Mouse (Mus musculus): Measurements from ENCODE around the gene Mamdc2. TPM values are rescaled to one million over a fixed set of nuclear protein-coding genes. Genes with fewer than 3 reads are reported as not detected.

The Mamdc2 gene
- polyA plus RNA-seq, 1 experiment from 2014 or later = 2.7 TPM

- H3K4me2 ChIP-seq (ENCODE audit: low read length) = no peak overlapping the region
- ATAC-seq (replicated peaks; ENCODE audit: low FRiP score, low read depth) = no peak
- H3K27ac ChIP-seq = no peak overlapping the region
- no peaks in the 10 kb centered on the region for H3K4me1 ChIP-seq (replicated peaks; ENCODE audit: insufficient read depth, low read length)
- no peak overlapping the region for H3K9ac ChIP-seq (ENCODE audit: low read depth, low read length)
- peak; percentile 68 for TF ChIP-seq CTCF (IDR thresholded peaks at IDR 0.05; ENCODE audit: low read depth)
- no peak overlapping the region for H3K4me3 ChIP-seq (replicated peaks; ENCODE audit: low read depth, low read length)
- H3K27me3 ChIP-seq (ENCODE audit: insufficient read depth, low read length) = no peaks in the 10 kb centered on the region
- no peaks in the 10 kb centered on the region for H3K9me3 ChIP-seq (replicated peaks; ENCODE audit: low read length)
- no peaks in the 10 kb centered on the region for H3K36me3 ChIP-seq (ENCODE audit: insufficient read depth, low read length)
- WGBS = 23% methylated on average over 10 of the region's 10 CpGs
- peak; percentile 49 for DNase-seq (ENCODE audit: low spot score)
These were observed 30.8 kb upstream of the Mamdc2 start for GRCm38 (mm10) chr19:23478895-23479596.

- Histone ChIP-seq H3K4me3 (replicated peaks; ENCODE audit: low read depth, low read length) (no peak overlapping the region), H3K9ac (ENCODE audit: low read depth, low read length) (no peak overlapping the region), H3K36me3 (ENCODE audit: insufficient read depth, low read length) (no peaks in the 10 kb centered on the region), H3K27ac (no peak overlapping the region), H3K27me3 (ENCODE audit: insufficient read depth, low read length) (no peaks in the 10 kb centered on the region), H3K4me1 (replicated peaks; ENCODE audit: insufficient read depth, low read length) (no peaks in the 10 kb centered on the region), H3K4me2 (ENCODE audit: low read length) (no peak overlapping the region), H3K9me3 (replicated peaks; ENCODE audit: low read length) (no peaks in the 10 kb centered on the region)
- DNase-seq (ENCODE audit: low spot score) = no peak
- no peak for TF ChIP-seq CTCF (IDR thresholded peaks at IDR 0.05; ENCODE audit: low read depth)
- ATAC-seq (replicated peaks; ENCODE audit: low FRiP score, low read depth) = no peak
- 62% methylated on average over 6 of the region's 6 CpGs for WGBS
These were observed 29.6 kb upstream of the Mamdc2 start for GRCm38 (mm10) chr19:23477826-23478225.

- no peaks in the 10 kb centered on the region for H3K4me1 ChIP-seq (replicated peaks; ENCODE audit: insufficient read depth, low read length)
- no peak overlapping the region for H3K4me3 ChIP-seq (replicated peaks; ENCODE audit: low read depth, low read length)
- H3K9me3 ChIP-seq (replicated peaks; ENCODE audit: low read length) = no peaks in the 10 kb centered on the region
- no peak for TF ChIP-seq CTCF (IDR thresholded peaks at IDR 0.05; ENCODE audit: low read depth)
- no peaks in the 10 kb centered on the region for H3K27me3 ChIP-seq (ENCODE audit: insufficient read depth, low read length)
- WGBS = 13% methylated on average over 1 of the region's 1 CpGs
- no peak overlapping the region for H3K9ac ChIP-seq (ENCODE audit: low read depth, low read length)
- H3K27ac ChIP-seq = no peak overlapping the region
- DNase-seq (ENCODE audit: low spot score) (no peak), ATAC-seq (replicated peaks; ENCODE audit: low FRiP score, low read depth) (no peak)
- no peaks in the 10 kb centered on the region for H3K36me3 ChIP-seq (ENCODE audit: insufficient read depth, low read length)
- no peak overlapping the region for H3K4me2 ChIP-seq (ENCODE audit: low read length)
These were observed 19.6 kb upstream of the Mamdc2 start for GRCm38 (mm10) chr19:23467866-23468265.

GRCm38 (mm10) chr19:23467011-23467410 lies 18.8 kb upstream of the Mamdc2 start:
- Histone ChIP-seq H3K27me3 (ENCODE audit: insufficient read depth, low read length) (no peaks in the 10 kb centered on the region), H3K27ac (no peak overlapping the region), H3K4me3 (replicated peaks; ENCODE audit: low read depth, low read length) (no peak overlapping the region), H3K4me2 (ENCODE audit: low read length) (no peak overlapping the region), H3K36me3 (ENCODE audit: insufficient read depth, low read length) (no peaks in the 10 kb centered on the region), H3K9ac (ENCODE audit: low read depth, low read length) (no peak overlapping the region), H3K4me1 (replicated peaks; ENCODE audit: insufficient read depth, low read length) (no peaks in the 10 kb centered on the region), H3K9me3 (replicated peaks; ENCODE audit: low read length) (no peaks in the 10 kb centered on the region)
- TF ChIP-seq CTCF (IDR thresholded peaks at IDR 0.05; ENCODE audit: low read depth) = no peak
- DNase-seq (ENCODE audit: low spot score) (no peak), ATAC-seq (replicated peaks; ENCODE audit: low FRiP score, low read depth) (no peak)
- 88% methylated on average over 2 of the region's 2 CpGs for WGBS

- Histone ChIP-seq H3K4me3 (replicated peaks; ENCODE audit: low read depth, low read length) (no peak overlapping the region), H3K36me3 (ENCODE audit: insufficient read depth, low read length) (no peaks in the 10 kb centered on the region), H3K27ac (no peak overlapping the region), H3K4me2 (ENCODE audit: low read length) (no peak overlapping the region), H3K9me3 (replicated peaks; ENCODE audit: low read length) (no peaks in the 10 kb centered on the region), H3K27me3 (ENCODE audit: insufficient read depth, low read length) (no peaks in the 10 kb centered on the region), H3K9ac (ENCODE audit: low read depth, low read length) (no peak overlapping the region), H3K4me1 (replicated peaks; ENCODE audit: insufficient read depth, low read length) (no peaks in the 10 kb centered on the region)
- no peak for TF ChIP-seq CTCF (IDR thresholded peaks at IDR 0.05; ENCODE audit: low read depth)
- WGBS = 24% methylated on average over 4 of the region's 4 CpGs
- no peak for ATAC-seq (replicated peaks; ENCODE audit: low FRiP score, low read depth)
- DNase-seq (ENCODE audit: low spot score) = no peak
These were observed 9.2 kb upstream of the Mamdc2 start for GRCm38 (mm10) chr19:23457492-23457891.

- 69% methylated on average over 4 of the region's 4 CpGs for WGBS
- no peak for ATAC-seq (replicated peaks; ENCODE audit: low FRiP score, low read depth)
These were observed 3.1 kb upstream of the Mamdc2 start for GRCm38 (mm10) chr19:23451361-23451760.

More at GRCm38 (mm10) chr19:23451361-23451760, 3.1 kb upstream of the Mamdc2 start:
- H3K27me3 ChIP-seq (ENCODE audit: insufficient read depth, low read length) = 0 out of 2 replicates have a peak, but pooled peaks cover 3% of the 10 kb centered on the region
- no peaks in the 10 kb centered on the region for H3K9me3 ChIP-seq (replicated peaks; ENCODE audit: low read length)
- H3K4me2 ChIP-seq (ENCODE audit: low read length) = no peak overlapping the region
- no peaks in the 10 kb centered on the region for H3K36me3 ChIP-seq (ENCODE audit: insufficient read depth, low read length)
- H3K4me1 ChIP-seq (replicated peaks; ENCODE audit: insufficient read depth, low read length) = no peaks in the 10 kb centered on the region; the same call in 1 of the 2 replicates
- H3K27ac ChIP-seq = no peak overlapping the region
- no peak for TF ChIP-seq CTCF (IDR thresholded peaks at IDR 0.05; ENCODE audit: low read depth)
- DNase-seq (ENCODE audit: low spot score) = no peak
- H3K4me3 ChIP-seq (replicated peaks; ENCODE audit: low read depth, low read length) = no peak overlapping the region
- no peak overlapping the region for H3K9ac ChIP-seq (ENCODE audit: low read depth, low read length)

All from kidney, postnatal 0 days (tissue).